Mouse (Mus musculus): Measurements from ENCODE around the gene Mcrip2.
"Not testable (repeated sequence)": the region's sequence is repeated elsewhere in the genome, so short reads cannot be mapped to it uniquely, and the experiment has no call there.

Gene Mcrip2

DNA sequence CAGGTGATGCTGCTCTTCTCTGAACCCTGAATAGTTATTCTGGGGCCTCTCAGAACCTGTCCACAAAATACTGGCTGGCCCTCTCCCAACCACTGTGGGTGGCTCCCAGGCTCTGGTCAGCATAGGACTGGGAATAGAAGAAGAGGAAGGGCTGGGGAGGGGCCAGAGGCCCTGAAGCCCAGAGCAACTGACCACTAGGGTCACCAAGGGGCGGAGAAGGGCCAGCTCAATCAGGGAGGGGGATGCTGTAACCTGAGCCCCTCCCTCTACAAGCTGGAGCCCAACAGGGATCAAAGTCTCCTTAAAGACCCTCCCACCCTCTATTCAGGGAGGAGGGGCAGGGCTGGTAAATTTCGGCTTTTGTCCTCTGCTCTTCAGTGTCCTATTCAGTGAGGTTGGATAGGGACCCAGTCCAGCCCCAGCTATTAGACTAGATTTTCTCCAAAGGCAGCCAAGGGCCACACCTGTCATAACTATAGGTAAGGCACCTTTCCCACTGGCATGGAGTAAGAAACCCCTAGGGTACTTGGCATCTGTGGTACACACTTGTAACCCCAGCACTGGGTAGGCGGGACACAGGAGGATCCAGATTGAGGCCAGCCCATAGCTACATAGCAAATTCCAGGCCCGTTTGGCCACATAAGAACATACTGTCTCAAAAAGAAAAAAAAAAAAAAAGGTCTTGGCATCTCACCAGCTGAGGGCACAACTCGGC is 11.8 kb upstream of the Mcrip2 start, which contains the start of gene Wfikkn1:
TSS of gene Wfikkn1 (minus strand) at position 663 of the 715 bp plus-strand sequence.
- no peak for DNase-seq (ENCODE audit: low read depth)

DNA sequence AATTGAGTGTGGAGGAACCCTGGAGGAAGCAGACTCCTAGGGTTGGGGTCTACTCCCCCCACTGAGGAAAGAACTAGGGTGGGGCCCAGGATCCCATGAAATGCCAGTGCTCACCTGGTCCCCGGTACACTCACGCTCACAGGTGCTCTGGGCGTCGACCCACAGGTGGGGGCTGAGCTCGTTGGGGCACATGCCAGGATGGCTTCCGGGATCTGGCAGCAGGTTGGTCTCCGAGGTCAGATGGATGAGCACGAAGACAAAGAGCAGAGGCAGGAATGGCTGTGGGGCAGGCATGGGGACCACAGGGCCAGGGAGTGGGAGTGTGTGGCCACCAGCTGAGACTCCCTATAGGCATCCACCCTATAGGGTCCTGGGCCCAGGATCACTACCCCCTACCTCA is 11.2 kb upstream of the Mcrip2 start:
- DNase-seq (ENCODE audit: low read depth) = no peak

DNA sequence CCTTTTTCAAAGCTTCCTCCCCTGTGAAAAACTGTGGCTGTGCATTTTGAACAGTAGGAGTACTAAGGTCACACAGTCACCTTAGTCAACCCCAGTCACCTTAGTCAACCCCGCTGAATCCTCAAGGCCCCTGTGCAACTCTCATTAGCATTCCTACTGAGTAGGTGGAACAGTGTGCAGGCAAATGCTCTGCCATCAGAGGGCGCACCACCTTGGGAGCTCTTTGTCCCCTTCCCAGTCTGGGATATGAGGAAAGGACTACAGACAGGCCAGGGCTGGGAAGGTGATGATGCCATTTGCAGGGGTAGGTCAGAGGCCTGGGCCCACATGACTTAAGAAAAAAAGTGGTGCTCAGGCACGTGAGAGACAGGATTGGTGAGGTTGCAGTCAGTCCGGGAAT is 10.7 kb upstream of the Mcrip2 start:
- DNase-seq (ENCODE audit: low read depth) = no peak

DNA sequence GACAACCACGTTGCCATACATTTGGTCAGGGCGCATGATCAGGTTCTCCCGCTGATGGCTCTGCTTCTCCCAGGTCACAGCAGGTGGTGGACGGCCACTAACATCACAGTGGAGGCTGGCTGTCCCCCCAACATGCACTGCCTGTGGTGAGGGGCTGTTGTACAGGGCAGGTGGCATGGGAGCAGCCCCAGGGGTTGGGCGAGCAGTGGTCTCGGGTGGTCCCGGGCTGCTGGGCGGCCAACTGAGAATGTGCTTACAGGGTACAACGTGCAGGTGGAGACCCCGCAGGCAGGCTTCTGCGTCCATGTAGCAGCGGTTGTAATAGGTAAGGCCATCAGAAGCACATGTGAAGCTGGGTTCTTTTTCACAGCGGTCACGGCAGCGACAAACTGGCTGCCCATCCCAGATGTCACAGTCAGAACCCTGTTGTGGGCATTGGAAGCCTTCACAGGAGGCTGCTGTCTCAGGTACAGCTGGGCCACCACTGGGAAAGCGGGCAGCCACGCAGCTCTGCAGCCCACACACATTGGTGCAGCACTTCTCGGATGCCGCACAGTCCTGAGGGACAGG is 10.1 kb upstream of the Mcrip2 start:
- no peak for DNase-seq (ENCODE audit: low read depth)

DNA sequence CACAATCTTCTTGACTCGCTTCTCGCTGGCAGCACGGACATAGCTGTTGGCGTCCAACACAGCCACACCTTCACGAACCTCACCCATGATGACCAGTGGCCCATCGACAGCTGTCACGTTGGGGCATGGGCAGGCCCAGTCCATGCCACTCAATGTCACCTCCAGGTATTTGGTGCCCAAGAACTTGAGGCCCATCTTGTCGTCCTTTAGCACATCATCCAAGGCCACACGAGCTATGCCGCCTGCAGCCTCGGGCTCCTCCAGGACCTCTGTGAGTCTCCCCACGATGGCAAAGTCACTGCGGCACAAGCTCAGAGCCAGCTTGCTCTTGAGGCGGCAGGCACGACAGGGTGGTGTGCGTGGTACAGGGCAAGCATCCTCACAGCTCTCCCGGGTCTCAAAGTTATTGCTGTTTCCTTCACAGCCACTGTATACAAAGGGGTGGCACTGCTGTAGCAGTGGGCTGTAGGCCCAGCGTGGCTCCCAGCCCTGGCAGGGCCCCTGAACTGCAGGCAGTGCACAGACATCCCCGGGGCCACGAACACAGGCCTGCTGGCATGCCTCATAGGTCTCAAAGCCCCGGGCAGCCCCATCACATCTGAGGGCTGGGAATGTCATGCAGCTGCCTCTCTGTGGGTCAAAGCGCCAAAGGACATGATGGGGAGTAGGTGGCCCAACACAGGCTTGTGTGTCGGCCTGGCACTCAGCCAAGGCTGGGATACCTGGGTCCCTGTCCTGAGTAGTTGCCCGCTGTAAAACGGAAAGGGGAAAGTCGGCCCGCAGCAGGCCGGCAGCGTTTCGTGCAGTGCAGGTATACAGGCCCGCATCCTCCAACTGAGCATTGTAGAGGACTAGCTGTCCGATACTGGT is 9.4 kb upstream of the Mcrip2 start:
- no peak for DNase-seq (ENCODE audit: low read depth)

DNA sequence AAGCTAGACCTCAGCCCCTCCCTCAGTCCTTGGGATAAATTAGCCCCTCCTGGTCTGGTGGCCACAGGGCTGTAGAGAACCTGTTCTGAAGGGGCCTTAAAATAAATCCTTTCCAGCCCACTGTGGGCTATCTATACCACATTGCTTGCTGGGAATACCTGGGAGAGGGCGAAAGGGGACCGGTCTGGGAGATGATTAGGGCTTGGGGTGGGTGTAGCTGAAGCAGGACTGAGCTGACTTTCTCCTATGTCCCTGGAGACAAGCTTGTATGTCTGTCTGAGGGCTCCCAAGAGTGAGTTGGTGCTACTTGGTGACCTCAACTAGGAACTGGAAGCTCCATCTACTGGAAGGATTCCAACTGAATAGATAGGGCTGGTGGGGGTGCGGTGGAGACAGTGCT is 8.5 kb upstream of the Mcrip2 start:
- DNase-seq (ENCODE audit: low read depth) = no peak

DNA sequence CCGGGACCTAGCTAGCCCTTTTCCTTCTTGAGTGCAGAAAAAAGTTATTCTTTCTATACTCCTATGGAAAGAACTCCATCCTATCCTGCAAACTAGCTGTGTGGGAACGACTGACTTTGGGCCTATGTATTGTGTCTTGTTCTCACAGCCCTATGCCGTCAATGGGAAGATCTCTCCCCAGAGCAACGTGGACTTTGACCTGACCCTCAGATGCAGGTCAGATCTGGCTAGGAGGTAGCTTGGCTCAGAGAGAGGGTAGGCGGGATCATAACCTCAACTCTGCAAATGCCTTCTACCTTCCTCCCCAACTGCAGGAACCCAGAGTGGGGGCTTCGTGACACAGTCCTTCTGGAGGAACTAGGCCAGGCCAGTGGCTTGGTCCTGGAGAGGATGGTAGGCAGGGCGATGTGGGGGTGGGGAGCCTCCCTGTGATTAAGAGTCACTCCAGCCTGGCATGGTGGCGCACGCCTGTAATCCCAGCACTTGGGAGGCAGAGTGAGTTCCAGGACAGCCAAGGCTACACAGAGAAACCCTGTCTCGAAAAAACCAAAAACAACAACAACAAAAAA is 7.9 kb upstream of the Mcrip2 start:
- no peak for DNase-seq (ENCODE audit: low read depth)

DNA sequence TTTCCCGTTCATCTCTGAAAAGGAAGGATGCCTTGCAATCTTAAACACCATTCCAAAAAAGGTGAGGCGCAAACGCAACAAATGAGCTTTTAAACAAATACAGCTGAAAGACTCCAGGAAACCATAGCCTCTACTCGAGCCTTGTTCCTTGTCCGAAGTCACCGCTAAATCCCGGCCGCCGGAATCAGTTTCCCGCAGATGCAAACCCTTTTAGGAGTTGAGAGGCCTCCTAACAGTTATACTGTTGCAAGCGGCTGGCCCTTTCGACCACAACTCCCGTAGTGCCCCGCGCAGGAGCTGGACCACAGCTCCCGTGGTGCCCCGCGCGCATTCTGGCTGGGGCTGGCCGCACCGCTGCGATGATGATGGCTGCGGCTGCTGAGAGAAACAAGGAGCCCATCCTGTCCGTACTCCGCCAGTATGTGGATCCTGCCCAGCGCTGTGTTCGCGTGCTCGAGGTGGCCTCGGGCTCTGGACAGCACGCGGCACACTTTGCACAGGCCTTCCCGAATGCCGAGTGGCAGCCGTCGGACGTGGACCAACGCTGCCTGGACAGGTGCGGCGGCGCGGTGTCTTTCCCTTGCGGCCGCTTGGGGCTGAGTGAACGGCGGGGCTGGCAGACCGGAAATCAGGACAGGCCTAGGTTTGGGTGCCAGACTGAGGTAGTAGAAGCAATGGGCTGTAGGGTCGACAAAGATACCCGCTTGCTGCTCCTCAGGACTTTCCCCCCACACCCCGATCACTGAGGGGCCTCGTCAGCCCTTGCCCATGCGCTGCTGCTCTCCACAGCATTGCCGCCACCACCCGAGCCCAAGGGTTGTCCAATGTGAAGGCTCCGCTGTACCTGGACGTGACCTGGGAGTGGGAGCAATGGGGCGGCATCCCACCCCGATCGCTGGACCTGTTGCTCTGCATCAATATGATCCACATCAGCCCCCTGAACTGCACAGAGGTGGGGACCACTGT is 6.9 kb upstream of the Mcrip2 start:
- DNase-seq (ENCODE audit: low read depth) = peak; percentile 88

DNA sequence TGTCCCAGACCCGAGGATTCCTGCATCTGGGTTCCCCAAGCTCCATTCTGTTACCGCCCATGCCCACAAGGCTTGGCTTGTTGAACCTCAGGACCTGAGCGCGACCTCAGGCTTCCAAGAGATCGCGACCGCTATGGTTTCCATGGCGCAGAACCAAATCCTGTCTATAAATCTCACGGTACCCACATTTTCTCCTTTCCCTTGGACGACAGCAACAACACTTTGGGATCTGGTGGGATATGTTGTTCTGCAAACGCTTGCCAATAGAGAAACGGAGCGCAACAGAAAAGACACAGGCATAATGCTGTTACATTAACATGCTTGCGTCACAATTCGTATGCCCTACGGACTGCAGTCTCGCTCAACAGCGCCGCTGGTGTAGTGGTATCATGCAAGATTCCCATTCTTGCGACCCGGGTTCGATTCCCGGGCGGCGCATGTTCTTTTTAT is 6.2 kb upstream of the Mcrip2 start, which contains the start of gene Mettl26:
TSS of gene Mettl26 (plus strand) at position 354 of the 450 bp plus-strand sequence.
- peak; percentile 96 for DNase-seq (ENCODE audit: low read depth)

DNA sequence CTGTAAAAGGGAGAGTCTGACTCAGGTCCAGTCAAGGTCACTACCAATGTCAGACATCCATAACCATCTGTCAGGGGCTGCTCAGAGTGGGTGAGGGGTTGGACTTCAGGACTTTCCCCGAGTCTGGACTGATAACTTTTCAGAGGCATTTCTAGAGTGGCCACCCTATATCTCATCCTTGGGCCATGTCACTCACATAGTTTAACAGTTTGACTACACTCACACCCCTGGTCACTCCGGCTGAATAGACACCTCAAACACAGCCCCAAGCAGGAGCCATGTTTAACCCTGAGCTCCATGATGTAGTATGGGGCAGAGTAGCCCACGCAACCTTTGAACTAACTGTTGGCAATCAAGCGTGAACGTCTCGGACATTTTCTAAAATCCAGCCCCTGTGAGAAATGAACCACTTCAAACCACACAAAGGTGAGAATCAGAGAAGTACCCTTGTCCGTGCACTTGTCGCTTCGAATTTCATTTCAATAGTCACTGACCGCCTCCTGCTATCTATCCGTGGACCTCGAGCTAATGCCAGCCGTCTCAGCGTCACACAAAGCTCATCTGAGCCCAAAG is 5.7 kb upstream of the Mcrip2 start:
- DNase-seq (ENCODE audit: low read depth) = no peak

DNA sequence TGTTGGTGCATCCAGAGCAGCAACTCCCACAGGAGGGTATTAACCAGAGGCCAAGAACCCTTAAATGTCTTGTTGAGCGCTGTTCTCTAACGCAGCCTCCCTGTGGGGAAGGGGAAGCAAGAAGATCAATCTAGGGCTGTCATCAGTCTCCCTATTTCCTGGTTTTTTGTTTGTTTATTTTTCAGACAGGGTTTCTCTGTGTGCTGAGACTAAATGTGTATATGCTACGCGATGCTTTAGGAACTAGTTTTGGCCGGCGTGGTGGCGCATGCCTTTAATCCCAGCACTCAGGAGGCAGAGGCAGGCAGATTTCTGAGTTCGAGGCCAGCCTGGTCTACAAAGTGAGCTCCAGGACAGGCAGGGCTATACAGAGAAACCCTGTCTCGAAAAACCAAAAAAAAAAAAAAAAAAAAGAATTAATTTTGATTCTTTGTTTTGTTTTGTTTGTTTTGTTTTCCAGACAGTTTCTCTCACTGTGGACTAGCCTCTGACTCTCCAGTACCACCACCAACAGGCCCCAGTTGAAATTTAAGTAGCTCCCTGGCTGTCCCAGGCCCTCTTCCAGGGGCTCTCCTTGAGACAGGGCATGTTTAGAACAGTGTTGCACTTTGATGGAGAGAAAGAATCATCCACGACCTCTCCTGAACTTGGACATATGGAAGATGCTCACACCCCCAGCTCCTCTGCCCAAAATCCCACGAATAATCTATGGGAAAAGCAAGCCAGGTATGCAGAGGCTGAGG is 5.0 kb upstream of the Mcrip2 start:
- DNase-seq (ENCODE audit: low read depth) = no peak

DNA sequence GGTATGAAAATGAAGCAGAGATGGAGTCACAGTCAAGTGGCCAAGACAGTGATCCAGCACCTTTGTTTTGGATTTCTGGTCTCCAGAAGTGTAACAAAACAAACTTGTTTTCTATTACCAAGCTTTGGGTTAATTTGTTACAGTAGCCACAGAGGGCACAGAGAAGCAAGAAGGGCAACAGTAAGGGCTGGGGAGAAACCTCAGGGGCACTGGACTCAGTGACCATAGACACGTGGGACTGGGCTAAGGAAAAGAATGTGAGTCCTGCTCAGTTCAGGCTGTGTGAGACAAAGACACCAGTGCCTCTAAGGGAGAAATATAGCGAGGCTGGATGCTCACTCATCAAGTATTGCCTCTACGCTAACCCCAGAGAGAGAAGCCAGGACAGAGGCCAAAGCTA is 4.1 kb upstream of the Mcrip2 start:
- no peak for DNase-seq (ENCODE audit: low read depth)

DNA sequence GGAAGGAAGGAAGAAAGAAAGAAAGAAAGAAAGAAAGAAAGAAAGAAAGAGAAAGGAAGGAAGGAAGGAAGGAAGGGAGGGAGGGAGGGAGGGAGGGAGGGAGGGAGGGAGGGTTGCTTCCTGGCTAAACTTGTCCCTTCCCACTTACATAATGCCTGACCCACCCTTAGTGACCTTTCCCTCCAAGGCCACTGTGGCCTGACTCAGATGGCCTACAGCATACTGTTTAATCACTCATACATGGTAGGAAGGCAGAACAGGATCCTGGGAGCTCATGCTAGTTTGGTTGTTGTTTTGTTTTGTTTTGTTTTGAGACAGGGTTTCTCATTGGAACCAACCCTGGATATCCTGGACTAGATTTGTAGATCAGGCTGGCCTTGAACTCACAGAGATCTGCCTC is 3.0 kb upstream of the Mcrip2 start:
- DNase-seq (ENCODE audit: low read depth) = not testable (repeated sequence)

DNA sequence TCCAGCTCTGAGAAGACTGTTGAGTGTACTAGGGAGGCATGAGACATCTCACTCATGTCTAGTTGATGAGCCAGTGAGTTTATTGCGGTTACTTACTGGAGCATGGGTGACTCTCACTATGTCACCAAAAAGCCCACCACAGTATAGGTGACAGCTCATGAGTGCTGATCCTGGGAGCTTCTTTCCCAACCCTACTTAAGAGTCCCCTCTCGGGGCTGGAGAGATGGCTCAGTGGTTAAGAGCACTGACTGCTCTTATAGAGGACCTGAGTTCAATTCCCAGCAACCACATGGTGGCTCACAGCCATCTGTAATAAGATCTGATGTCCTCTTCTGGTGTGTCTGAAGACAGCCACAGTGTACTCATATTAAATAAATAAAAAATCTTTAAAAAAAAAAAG is 1.4 kb upstream of the Mcrip2 start:
- DNase-seq (ENCODE audit: low read depth) = no peak

DNA sequence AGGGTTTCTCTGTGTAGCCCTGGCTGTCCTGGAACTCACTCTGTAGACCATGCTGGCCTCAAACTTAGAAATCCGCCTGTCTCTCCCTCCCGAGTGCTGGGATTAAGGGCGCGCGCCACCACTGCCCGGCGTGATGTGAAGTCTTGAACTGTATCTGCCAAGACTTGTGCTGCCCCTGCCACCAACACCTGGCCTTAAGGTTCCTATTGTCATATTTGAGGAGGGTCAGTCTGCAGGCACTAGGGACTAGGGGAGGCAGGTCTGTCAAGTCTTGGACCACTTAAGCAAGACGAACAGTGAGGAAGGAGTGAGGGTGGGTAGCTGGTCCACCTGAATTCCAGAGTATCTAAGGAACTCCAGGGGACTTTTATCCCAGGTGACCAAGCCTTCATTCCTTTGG is 934 bp upstream of the Mcrip2 start:
- no peak for DNase-seq (ENCODE audit: low read depth)

DNA sequence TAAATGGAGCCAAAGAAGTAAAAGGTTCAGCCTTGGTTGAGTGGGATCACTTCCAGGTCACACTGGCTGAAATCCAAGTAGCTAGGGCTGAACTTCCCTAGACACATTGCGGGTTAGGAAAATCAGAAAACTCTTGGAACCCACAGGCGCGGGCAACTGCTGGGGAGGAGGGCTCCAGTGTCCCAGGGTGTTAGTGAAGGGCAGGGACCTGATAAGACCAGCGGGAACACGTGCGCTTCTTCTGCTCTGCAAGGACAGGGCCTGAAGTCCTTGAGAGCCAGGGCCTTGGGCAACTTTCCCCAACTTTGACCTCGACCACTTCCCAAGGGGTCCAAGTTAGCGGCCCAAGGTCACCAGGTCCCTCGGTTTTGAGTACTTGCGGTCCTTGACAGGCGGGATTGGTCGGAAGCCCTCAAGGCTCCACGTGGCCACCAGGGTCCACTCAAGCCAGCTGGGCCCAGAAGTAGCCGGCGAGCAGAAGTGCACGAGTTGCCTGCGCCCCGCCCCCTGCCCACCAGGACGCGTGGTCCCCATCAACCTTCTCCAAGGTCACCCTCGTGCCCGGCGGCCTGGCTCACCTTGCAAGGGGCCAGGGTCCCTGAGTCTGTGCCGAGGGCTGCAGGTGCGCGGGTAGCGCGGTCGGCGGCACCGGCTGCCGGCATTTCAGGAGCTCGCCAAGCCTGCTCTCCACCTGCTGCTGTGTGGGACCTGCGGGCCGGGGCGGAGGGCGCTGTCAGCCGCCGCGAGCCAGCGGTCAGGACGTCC is 546 bp downstream of the Mcrip2 start:
- no peak for DNase-seq (ENCODE audit: low read depth)

DNA sequence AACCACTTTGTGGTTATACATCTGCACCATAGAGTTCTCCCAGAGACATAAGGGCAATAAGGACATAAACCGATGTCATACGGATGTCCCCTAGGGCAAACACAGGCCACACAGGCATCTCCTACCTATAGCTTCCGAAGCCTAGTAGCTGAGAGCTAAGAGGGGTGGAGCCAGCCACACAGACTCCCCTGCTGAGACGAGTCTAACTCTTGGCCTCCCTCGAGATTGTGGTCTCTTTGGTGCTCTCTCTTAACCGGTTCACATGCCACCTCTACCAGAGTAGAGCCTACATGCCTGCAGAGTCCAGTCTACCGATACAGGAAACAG is 1.1 kb downstream of the Mcrip2 start:
- DNase-seq (ENCODE audit: low read depth) = peak; percentile 57

DNA sequence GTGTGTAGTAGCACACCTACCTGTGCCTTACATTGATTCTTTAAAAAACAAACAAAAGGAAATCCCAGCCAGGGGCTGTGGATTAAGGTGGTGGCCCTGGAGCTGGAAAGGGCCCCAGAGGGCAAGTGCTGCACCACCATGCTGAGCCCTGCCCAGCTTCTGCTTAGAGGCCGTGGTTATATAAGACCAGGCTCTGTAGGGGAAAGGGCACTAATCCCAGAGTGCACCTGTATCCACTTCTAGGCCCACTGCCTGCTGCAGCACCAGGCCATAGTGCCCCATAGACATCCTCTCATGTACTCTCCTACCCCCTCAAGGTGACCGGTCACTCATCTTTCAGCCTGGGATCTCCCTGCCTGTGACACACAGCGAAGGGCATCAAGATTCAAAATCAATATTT is 2.4 kb downstream of the Mcrip2 start:
- DNase-seq (ENCODE audit: low read depth) = no peak

DNA sequence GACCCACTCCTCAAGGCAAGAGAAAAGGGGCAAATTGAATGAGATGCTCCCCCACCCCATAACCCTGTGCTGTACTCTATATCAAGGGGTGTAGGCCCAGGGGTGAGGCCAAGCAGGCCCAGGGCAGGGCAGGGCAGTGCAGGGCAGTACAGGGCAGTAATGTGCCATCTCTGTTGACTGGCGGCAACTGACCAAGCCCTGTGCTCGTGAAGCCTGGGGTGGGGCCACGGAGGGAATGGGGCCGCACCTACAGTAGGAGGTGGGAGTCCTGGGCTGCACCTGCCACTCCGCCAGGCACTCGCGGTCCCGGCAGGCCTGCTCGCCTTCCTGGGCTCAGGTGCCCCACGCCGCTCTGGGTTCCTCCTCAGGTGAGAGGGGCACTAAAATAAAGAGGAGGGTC is 3.3 kb downstream of the Mcrip2 start:
- DNase-seq (ENCODE audit: low read depth) = no peak

DNA sequence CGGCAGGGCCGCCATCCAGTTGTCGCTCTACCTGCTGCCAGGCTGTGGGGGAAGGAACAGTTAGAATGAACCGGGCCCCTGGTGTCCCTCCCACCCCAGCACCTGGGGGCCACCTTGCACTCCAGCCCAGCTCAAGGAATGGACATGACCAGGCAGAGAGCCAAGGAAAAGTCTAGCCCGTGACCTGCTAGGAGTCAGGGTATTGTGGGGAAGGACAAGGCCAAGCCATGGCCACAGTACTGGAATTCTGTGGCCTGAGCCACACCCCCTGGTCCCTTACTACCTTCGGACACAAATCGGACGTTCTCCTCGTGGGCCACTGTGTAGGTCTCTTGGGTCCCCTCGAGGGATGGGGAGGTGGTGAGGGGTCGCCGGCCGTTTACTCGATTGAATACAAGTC is 4.3 kb downstream of the Mcrip2 start:
- DNase-seq (ENCODE audit: low read depth) = no peak
